Mouse (Mus musculus) spleen, adult 12 weeks (tissue): ENCODE measurements around the gene Adat2.

ENCODE experiments used
- DNase-seq: peaks from one replicate; pipeline ENCODE4 v3.0.0; 2022; ENCODE audit warnings: low spot score

The Adat2 gene

GRCm38 (mm10) chr10:13596073-13596472 is 43.4 kb downstream of the Adat2 start:
- no peak for DNase-seq

- DNase-seq: no peak
Measured at GRCm38 (mm10) chr10:13596866-13597265, 44.2 kb downstream of the Adat2 start.

- no peak for DNase-seq
Measured at GRCm38 (mm10) chr10:13597491-13597890, 44.8 kb downstream of the Adat2 start.

GRCm38 (mm10) chr10:13600926-13601325 is 48.2 kb downstream of the Adat2 start:
- no peak for DNase-seq
